Mouse (Mus musculus) right cerebral cortex, postnatal 4 days (tissue): ENCODE measurements around the gene Zfand3.

Experiments
- DNase-seq: peaks from one replicate; pipeline ENCODE4 v3.0.0-alpha.2; 2022

The Zfand3 gene

DNA sequence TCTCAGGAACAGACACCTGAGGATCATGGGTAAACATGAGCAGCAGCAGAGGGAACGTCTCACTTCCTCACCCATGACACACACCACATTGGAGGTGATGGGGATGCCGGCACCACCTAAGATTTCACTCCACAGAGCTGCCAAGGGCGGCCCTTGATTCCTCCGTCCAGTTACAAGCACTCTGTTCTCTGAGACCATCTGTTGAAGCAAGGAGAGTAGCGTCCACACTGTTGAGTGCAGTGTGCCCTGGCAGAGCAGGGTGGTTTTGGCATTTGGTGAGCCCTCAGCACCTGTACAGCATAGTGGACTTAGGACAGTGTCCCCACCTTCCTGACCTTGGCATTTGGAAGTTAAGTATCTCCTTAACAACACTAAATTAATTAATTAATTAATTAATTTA lies 107.0 kb downstream of the Zfand3 start:
- DNase-seq = no peak

- DNase-seq = no peak
Observed at GRCm38 (mm10) chr17:30112080-30112479, 107.5 kb downstream of the Zfand3 start.

GRCm38 (mm10) chr17:30112555-30113305 lies 108.2 kb downstream of the Zfand3 start:
- DNase-seq = no peak

GRCm38 (mm10) chr17:30114761-30115160 lies 110.2 kb downstream of the Zfand3 start:
- DNase-seq = peak; percentile 24

GRCm38 (mm10) chr17:30116226-30116625 lies 111.7 kb downstream of the Zfand3 start:
- DNase-seq = no peak

DNA sequence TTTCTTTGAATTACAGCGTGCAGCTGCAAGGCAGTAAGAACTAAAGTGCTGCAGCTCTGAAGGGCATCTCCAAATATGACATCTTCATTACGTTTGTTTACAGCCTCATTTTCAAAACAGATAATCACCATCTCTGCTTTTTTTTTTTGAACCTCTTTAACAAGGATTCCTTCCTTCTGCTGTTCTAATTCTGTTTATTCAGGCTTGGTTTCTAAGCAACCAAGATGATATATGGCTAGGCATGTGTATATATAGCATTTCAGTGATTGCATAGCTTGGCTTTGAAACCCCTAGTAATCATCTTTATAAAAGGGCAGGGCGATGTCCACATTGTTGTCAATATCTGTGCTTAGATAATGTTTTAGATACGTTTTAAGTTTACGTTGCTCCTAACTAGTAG lies 113.5 kb downstream of the Zfand3 start:
- DNase-seq = no peak

DNA sequence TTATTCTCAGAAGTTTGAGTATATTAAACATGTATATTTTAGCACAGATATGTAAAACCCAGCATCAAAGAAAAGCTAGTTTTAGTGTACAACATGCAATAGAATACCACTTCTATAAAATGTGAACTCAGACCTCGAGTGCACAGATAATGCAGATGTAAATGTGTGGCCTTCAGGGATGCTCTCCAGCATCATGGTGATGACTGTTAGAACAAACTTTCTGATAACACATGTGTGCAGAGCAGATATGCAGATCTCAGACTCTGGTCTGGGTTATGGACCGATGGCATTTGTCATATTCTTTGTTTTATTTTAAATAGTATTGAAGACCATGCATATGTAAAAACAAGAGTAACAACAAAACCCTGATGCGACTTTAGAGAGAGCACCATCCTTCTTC lies 117.7 kb downstream of the Zfand3 start:
- DNase-seq = no peak

GRCm38 (mm10) chr17:30128456-30128855 lies 123.9 kb downstream of the Zfand3 start:
- DNase-seq = no peak

DNA sequence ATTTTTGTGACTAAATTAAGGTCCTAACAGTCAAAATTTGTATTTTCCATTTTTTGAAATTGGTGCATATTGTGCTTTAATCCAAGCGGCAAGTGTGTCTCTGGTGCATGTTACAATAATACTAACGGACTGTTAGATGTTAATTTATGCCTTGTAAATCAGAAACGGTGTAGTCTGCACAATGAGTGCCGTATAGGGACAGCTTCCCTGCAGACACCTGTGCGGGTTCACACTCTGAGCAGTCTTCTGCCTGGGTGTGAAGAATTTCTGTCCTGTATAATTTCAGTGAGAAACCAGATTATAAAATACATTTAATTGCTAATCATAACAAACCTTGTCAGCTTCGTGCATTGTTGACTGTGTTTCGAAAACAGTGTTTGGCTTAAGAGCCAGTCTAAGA lies 124.7 kb downstream of the Zfand3 start:
- DNase-seq = no peak

DNA sequence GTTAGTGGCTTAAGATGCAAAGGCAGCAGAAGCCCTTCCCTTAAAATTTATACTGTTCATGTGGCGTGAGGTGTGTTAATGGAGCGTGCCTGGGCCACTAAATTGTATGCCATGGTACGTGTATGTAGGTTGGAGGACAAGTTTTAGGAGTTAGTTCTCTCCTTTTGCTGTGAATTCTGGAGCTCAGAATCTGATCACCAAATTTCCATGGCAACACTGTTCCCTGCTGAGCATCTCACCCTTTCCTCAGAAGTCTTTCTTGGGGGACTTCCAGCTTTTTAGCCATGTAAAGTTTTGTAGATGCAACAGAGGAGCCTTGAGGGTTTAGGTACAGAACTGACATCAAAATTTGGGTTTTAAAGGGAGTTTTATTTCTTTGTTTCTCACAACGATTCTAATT lies 125.8 kb downstream of the Zfand3 start:
- DNase-seq = no peak

DNA sequence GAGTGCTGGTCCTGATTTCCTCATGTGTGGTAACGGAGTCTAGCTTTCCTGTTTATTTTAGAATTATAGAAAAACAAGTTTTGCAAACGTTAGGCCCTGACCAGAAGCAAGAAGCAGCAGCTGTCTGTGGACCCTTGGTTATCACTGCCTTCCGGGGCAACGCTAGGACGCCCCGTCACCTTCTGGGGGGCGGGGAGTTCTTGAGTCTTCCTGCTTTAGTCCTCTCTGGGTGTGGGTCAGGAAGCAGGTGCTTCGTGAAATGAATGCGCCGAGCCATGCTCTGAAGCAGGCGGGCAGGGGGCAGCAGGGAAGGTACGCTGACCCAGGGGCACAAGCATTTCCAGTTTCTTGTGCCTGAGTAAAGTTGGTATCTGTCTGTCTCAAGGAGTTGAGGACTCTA lies 129.1 kb downstream of the Zfand3 start:
- no peak for DNase-seq

- DNase-seq = no peak
Observed at GRCm38 (mm10) chr17:30134955-30135735, 130.6 kb downstream of the Zfand3 start.

DNA sequence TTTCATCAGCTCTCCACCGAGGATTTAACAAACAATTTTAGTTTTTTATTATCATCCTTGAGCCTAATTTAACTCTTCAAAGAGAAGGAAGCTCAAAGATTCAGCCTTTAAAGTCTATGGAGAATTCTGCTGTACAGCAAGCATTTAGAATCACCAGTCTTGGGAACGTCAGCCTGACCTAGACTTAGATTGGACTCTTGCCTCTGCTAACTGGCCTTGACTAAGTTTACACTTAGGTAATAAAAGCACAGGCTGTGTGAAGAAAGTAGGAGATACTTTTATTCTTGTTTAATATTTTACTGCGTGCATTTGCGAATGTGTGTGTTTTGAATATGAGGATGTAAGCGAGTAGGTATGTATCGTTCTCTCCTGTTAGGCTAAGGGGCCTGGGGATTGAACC lies 131.4 kb downstream of the Zfand3 start:
- no peak for DNase-seq

DNA sequence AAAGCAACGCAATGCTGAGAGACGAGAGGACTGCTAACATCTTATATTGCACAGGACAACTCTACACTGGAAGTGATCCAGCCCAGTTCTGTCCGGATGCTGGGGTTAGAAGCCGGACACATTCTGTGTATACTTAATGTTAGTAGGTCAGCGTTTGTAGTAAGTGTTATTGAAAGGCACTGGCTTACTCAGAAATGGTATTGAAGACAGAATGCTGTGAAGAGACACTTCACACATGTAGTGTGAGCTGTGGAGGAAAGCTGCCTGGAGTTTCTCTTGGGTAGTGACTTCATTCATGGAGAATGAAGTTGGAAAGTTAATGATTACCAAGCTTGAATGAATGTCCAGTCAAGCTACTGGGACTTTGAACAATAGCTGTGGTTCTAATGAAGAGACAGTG lies 132.2 kb downstream of the Zfand3 start:
- DNase-seq = no peak

DNA sequence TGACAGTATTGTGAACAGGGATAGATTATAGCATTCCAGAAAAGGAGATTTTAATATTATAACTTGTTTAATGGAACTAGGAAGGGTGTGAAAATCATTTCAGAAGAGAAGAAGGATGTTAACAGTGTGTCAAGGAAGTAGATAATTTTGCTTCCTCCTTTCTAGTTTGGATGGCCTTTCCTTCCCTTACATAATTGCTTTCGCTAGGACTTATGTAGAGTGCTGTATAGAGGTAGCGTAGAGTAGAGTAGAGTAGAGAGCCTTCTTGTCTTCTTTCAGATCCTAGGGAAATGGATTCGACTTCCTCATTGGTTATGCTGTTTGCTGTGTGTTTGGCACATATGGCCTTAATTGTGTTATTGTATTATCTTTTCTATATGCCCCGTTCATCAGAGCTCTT lies 132.6 kb downstream of the Zfand3 start:
- no peak for DNase-seq

GRCm38 (mm10) chr17:30144114-30144513 lies 139.6 kb downstream of the Zfand3 start:
- no peak for DNase-seq

- no peak for DNase-seq
Observed at GRCm38 (mm10) chr17:30145596-30146149, 141.1 kb downstream of the Zfand3 start.

DNA sequence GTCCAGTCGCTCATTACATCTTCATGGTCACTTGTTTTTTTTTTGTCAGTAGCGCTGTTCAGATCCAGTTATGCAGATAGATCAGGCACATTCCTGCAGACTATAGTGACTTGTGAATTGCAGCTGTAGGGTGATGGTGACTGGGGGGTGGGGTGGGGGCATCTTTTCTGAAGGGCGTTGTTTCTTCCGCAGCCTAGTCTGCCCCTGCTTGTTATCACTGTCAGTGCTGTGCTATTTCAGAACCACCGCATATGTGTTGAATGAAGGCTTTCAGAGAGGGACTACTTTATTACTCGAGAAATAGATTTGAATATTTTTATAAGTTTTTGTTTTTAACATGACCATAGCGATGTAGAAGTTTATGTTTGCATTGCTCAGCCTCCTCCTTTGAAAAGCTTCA lies 142.0 kb downstream of the Zfand3 start:
- DNase-seq = no peak

DNA sequence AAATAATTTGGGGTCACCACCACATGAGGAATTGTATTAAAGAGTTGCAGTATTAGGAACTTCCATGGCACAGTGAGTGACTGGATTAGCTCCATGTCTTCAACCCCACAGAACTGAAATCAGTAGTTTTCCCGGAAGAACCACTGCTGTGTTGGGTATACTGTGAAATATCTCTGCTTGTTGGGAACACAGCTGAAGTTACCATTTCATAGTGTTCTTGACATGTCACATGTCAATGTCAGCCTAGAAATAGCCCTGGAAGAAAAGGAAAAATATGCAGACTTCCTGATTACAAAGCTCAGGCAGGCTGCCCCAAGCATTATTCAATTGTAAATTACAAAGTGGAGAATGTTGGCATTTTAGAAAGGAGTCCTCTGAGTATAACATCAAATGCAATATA lies 143.4 kb downstream of the Zfand3 start:
- no peak for DNase-seq

DNA sequence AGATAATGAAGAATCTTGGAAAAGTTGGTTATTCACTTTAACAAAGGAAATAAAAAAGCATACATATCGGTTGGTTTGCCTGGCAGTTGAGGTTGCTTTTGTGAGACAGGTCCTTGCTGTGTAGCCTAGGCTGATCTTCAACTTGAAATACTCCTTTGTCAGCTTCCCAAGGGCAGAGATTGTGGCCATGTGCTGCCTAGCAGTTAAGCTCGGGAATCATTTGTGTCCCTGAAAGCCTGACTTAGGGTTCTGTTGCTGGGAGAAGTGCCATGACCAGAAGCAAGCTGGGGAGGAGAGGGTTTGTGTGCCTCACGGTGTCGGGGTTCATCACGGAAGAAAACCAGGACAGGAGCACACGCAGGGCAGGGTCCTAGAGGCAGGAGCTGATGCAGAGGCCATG lies 143.8 kb downstream of the Zfand3 start:
- no peak for DNase-seq

GRCm38 (mm10) chr17:30149911-30150310 lies 145.4 kb downstream of the Zfand3 start:
- DNase-seq = no peak

DNA sequence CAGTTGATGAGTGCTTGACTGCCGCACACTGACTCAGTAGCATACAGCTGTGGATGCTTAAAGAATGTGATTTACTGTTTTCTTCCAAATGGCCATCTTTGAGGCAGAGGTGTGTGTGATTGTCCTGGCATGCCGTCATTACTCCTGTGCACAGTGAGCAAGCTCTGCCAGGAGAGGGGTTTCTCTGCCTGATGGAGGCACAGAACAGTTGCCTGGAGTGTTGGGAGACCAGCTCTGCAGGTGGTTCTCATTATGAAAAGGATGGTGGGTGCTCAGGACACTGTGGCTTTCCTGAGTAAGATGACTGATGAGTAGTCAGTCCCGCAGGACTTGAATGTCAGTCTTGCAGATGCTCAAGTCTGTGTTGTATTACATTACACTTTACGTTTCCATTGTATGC lies 149.6 kb downstream of the Zfand3 start:
- DNase-seq = no peak

DNA sequence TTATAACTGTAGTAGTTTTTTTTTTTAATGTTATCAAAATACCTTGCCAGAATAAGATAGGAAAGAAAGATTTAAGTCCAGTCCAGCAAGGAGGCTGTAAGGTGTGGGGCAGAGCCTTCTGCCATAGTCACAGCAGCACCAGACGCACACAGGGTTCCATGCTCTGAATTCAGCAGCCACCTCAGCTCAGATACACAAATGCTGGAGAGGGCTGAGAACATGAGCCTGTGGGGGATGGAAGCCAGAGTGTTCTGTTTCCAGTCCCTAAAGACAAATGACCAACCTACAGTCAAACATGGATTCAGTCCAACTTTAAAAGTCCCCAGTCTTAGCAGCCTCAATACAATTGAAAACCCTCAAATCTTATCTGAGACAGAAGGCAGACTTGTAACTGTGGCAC lies 150.3 kb downstream of the Zfand3 start:
- DNase-seq = no peak

DNA sequence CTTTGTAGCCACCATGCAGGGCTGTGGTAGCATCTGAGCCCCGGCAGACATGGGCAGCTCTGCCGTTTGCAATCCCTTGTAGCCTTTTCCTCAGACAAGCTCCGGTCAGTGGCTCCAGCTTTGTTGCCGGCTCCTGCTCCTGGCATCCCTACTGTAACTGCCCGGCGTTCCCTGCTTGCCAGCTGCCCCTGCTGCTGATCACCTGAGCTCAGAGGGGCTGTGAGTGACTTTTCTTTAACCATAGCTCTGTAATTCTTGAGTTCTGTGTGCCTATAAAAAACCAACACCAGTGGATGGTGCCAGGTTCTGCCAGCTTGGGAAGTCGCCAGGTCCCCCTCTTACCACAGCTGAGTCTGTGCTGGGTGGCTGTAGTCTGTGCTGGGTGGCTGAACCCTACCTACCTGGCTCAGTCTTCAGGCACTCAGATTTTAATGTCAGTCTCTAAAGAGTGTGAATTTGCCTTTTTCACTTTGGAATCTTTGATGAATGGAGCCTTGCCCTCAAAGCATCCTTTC lies 150.9 kb downstream of the Zfand3 start:
- DNase-seq = no peak
